Mouse (Mus musculus) forebrain, embryonic 12.5 days (tissue): ENCODE results near the gene Ctsg. TPM values are rescaled to one million over a fixed set of nuclear protein-coding genes. Genes with fewer than 3 reads are reported as not detected.
"Not testable (repeated sequence)": the region's sequence is repeated elsewhere in the genome, so short reads cannot be mapped to it uniquely, and the experiment has no call there.

Experiments
- ATAC-seq: fragments of 200-750 bp; cut with Nextera tagmentation; 2 replicates; pipeline ENCODE4 v1.8.0; 2017; ENCODE audit warnings: moderate TSS enrichment; ENCODE audit not compliant: low FRiP score
- H3K27ac ChIP-seq: fragments of 300-500 bp; sonication (generic); 2 replicates; pipeline ENCODE4 v1.5.1; 2016; ENCODE audit warnings: mild to moderate bottlenecking
- H3K27me3 ChIP-seq: fragments of 300-500 bp; sonication (generic); 2 replicates; pipeline ENCODE4 v1.6.1; 2016; ENCODE audit warnings: mild to moderate bottlenecking
- H3K36me3 ChIP-seq: fragments of 300-500 bp; sonication (generic); replicated peaks from 2 replicates; pipeline ENCODE4 v1.6.1; 2016; ENCODE audit warnings: mild to moderate bottlenecking
- H3K4me1 ChIP-seq: fragments of 300-500 bp; sonication (generic); 2 replicates; pipeline ENCODE4 v1.6.1; 2016
- H3K4me2 ChIP-seq: fragments of 300-500 bp; sonication (generic); 2 replicates; pipeline ENCODE4 v1.6.1; 2016; ENCODE audit warnings: mild to moderate bottlenecking, moderate library complexity
- H3K4me3 ChIP-seq: fragments of 300-500 bp; sonication (generic); replicated peaks from 2 replicates; pipeline ENCODE4 v1.5.1; 2016; ENCODE audit warnings: mild to moderate bottlenecking
- H3K9ac ChIP-seq: fragments of 300-500 bp; sonication (generic); 2 replicates; pipeline ENCODE4 v1.6.1; 2016; ENCODE audit warnings: mild to moderate bottlenecking
- H3K9me3 ChIP-seq: fragments of 300-500 bp; sonication (generic); 2 replicates; pipeline ENCODE4 v1.6.1; 2016
- WGBS: fragments of 180-500 bp; shearing (Covaris S2); methylation state at CpG from one replicate; pipeline ENCODE4 v1.1.7; 2016; 5-methylcytosine and 5-hydroxymethylcytosine counted together
- polyA plus RNA-seq: library from polyadenylated mRNA; unstranded; fragments of >200 nt; fragmentation: Nextera tagmentation; extraction: Ambion mirVana; gene quantifications from 2 replicates; pipeline ENCODE4 v1.2.1, GENCODE M21; 2016

The Ctsg gene
- polyA plus RNA-seq = not detected in 2 replicates

GRCm38 (mm10) chr14:56102386-56102785, at the start of gene Ctsg:
Gene Ctsg (minus strand): TSS chr14:56102574.
- ATAC-seq = no peak
- H3K4me3 ChIP-seq = no peak within 1 kb of the TSS
- H3K9me3 ChIP-seq = no peaks in the 10 kb centered on the region
- H3K4me2 ChIP-seq = no peak within 1 kb of the TSS
- 79% methylated on average over 10 of the region's 10 CpGs for WGBS
- H3K27me3 ChIP-seq = no peaks in the 10 kb centered on the region
- H3K9ac ChIP-seq = no peak within 1 kb of the TSS
- H3K36me3 ChIP-seq = no peaks in the 10 kb centered on the region
- no peak within 1 kb of the TSS for H3K27ac ChIP-seq
- no peaks in the 10 kb centered on the region for H3K4me1 ChIP-seq

- not testable (repeated sequence) for H3K4me3 ChIP-seq, H3K4me2 ChIP-seq, H3K27me3 ChIP-seq, H3K4me1 ChIP-seq, H3K36me3 ChIP-seq, H3K9me3 ChIP-seq, ATAC-seq, H3K27ac ChIP-seq, H3K9ac ChIP-seq
- 61% methylated on average over 1 of the region's 1 CpGs for WGBS
Observed at GRCm38 (mm10) chr14:56133675-56134074, 31.3 kb upstream of the Ctsg start.

- H3K27me3 ChIP-seq, H3K9ac ChIP-seq, H3K36me3 ChIP-seq, H3K4me3 ChIP-seq, ATAC-seq, H3K4me2 ChIP-seq, H3K27ac ChIP-seq, H3K4me1 ChIP-seq, H3K9me3 ChIP-seq: not testable (repeated sequence)
- WGBS = 77% methylated on average over 2 of the region's 2 CpGs
Observed at GRCm38 (mm10) chr14:56132508-56132907, 30.1 kb upstream of the Ctsg start, which contains the start of gene Gzmd. Gene Gzmd (minus strand): TSS chr14:56132608.

- 52% methylated on average over 3 of the region's 3 CpGs for WGBS
- Histone ChIP-seq H3K4me1 (no peaks in the 10 kb centered on the region), H3K36me3 (no peaks in the 10 kb centered on the region), H3K4me3 (no peak overlapping the region), H3K9ac (no peak overlapping the region), H3K9me3 (no peaks in the 10 kb centered on the region), H3K27ac (no peak overlapping the region), H3K27me3 (no peaks in the 10 kb centered on the region), H3K4me2 (no peak overlapping the region)
- ATAC-seq = no peak
Observed at GRCm38 (mm10) chr14:56128341-56128740, 26.0 kb upstream of the Ctsg start.

- Histone ChIP-seq H3K9ac (no peak overlapping the region), H3K4me3 (no peak overlapping the region), H3K4me1 (no peaks in the 10 kb centered on the region), H3K36me3 (no peaks in the 10 kb centered on the region), H3K27me3 (no peaks in the 10 kb centered on the region), H3K4me2 (no peak overlapping the region), H3K27ac (no peak overlapping the region), H3K9me3 (no peaks in the 10 kb centered on the region)
- ATAC-seq = no peak
- WGBS = 80% methylated on average over 3 of the region's 3 CpGs
Observed at GRCm38 (mm10) chr14:56123516-56123915, 21.1 kb upstream of the Ctsg start.

- Histone ChIP-seq H3K27ac (no peak within 1 kb of the TSS), H3K4me3 (no peak within 1 kb of the TSS), H3K27me3 (no peaks in the 10 kb centered on the region), H3K4me2 (no peak within 1 kb of the TSS), H3K9me3 (no peaks in the 10 kb centered on the region), H3K36me3 (no peaks in the 10 kb centered on the region), H3K9ac (no peak within 1 kb of the TSS), H3K4me1 (no peaks in the 10 kb centered on the region)
- no peak for ATAC-seq
Observed at GRCm38 (mm10) chr14:56120525-56120924, 18.2 kb upstream of the Ctsg start, which contains the start of gene Gzme. Gene Gzme (minus strand): TSS chr14:56120625.

- not testable (repeated sequence) for H3K4me2 ChIP-seq, ATAC-seq, H3K4me3 ChIP-seq, H3K27ac ChIP-seq, H3K9me3 ChIP-seq, H3K9ac ChIP-seq, H3K36me3 ChIP-seq, H3K4me1 ChIP-seq, H3K27me3 ChIP-seq
- WGBS = 94% methylated on average over 33 of the region's 33 CpGs
Observed at GRCm38 (mm10) chr14:56115531-56116310, 13.3 kb upstream of the Ctsg start.

- no peak overlapping the region for H3K27ac ChIP-seq
- no peaks in the 10 kb centered on the region for H3K9me3 ChIP-seq
- H3K4me2 ChIP-seq = no peak overlapping the region
- no peaks in the 10 kb centered on the region for H3K27me3 ChIP-seq
- no peaks in the 10 kb centered on the region for H3K4me1 ChIP-seq
- WGBS = 88% methylated on average over 13 of the region's 13 CpGs
- no peak overlapping the region for H3K4me3 ChIP-seq
- no peak for ATAC-seq
- no peaks in the 10 kb centered on the region for H3K36me3 ChIP-seq
- H3K9ac ChIP-seq = no peak overlapping the region
Observed at GRCm38 (mm10) chr14:56105447-56106180, 3.2 kb upstream of the Ctsg start.

GRCm38 (mm10) chr14:56105016-56105415, 2.6 kb upstream of the Ctsg start:
- no peak overlapping the region for H3K9ac ChIP-seq
- ATAC-seq = no peak
- no peak overlapping the region for H3K4me3 ChIP-seq
- no peaks in the 10 kb centered on the region for H3K27me3 ChIP-seq
- no peaks in the 10 kb centered on the region for H3K9me3 ChIP-seq
- H3K4me1 ChIP-seq = no peaks in the 10 kb centered on the region
- H3K27ac ChIP-seq = no peak overlapping the region
- no peak overlapping the region for H3K4me2 ChIP-seq
- 88% methylated on average over 5 of the region's 5 CpGs for WGBS
- no peaks in the 10 kb centered on the region for H3K36me3 ChIP-seq

GRCm38 (mm10) chr14:56103452-56103851, 1.1 kb upstream of the Ctsg start:
- 58% methylated on average over 3 of the region's 3 CpGs for WGBS
- Histone ChIP-seq H3K9me3 (no peaks in the 10 kb centered on the region), H3K36me3 (no peaks in the 10 kb centered on the region), H3K4me3 (no peak overlapping the region), H3K27me3 (no peaks in the 10 kb centered on the region), H3K4me2 (no peak overlapping the region), H3K9ac (no peak overlapping the region), H3K4me1 (no peaks in the 10 kb centered on the region), H3K27ac (no peak overlapping the region)
- ATAC-seq = no peak

GRCm38 (mm10) chr14:56098940-56099339, 3.4 kb downstream of the Ctsg start:
- ATAC-seq = no peak

GRCm38 (mm10) chr14:56097597-56097996, 4.8 kb downstream of the Ctsg start:
- WGBS = 90% methylated on average over 1 of the region's 1 CpGs
- H3K4me3 ChIP-seq = no peak overlapping the region
- no peak for ATAC-seq

More at GRCm38 (mm10) chr14:56098940-56099339, 3.4 kb downstream of the Ctsg start:
- Histone ChIP-seq H3K4me3 (no peak overlapping the region), H3K9me3 (no peaks in the 10 kb centered on the region), H3K4me2 (no peak overlapping the region), H3K36me3 (no peaks in the 10 kb centered on the region), H3K4me1 (no peaks in the 10 kb centered on the region), H3K9ac (no peak overlapping the region), H3K27me3 (no peaks in the 10 kb centered on the region), H3K27ac (no peak overlapping the region)
- WGBS = 83% methylated on average over 4 of the region's 4 CpGs

More at GRCm38 (mm10) chr14:56097597-56097996, 4.8 kb downstream of the Ctsg start:
- no peak overlapping the region for H3K27ac ChIP-seq
- no peaks in the 10 kb centered on the region for H3K4me1 ChIP-seq
- H3K9me3 ChIP-seq = no peaks in the 10 kb centered on the region
- H3K27me3 ChIP-seq = no peaks in the 10 kb centered on the region
- no peak overlapping the region for H3K4me2 ChIP-seq
- H3K36me3 ChIP-seq = no peaks in the 10 kb centered on the region
- no peak overlapping the region for H3K9ac ChIP-seq
